Mouse (Mus musculus): ENCODE measurements around the gene Cabp2. TPM values are rescaled to one million over a fixed set of nuclear protein-coding genes. Genes with fewer than 3 reads are reported as not detected.

Gene Cabp2
- polyA plus RNA-seq (2012) = not detected in 2 replicates

GRCm38 (mm10) chr19:4081394-4081793 is at the start of gene Cabp2:
Cabp2 (plus strand) TSS chr19:4081578.

GRCm38 (mm10) chr19:4037788-4038232 is 43.6 kb upstream of the Cabp2 start, which contains the start of gene Gstp1:
Gstp1 (minus strand) TSS chr19:4037985.

GRCm38 (mm10) chr19:4045966-4046865 is 35.2 kb upstream of the Cabp2 start, which contains the start of gene Gstp2:
Gstp2 (minus strand) TSS chr19:4046023.

GRCm38 (mm10) chr19:4059069-4059740 is 22.2 kb upstream of the Cabp2 start, which contains the start of gene Gstp3:
Gstp3 (minus strand) TSS chr19:4059569.

GRCm38 (mm10) chr19:4096642-4097440 is 15.5 kb downstream of the Cabp2 start, which contains the start of gene Cdk2ap2:
Cdk2ap2 (plus strand) TSS chr19:4097182.

GRCm38 (mm10) chr19:4099837-4100717 is 18.7 kb downstream of the Cabp2 start, which contains the start of gene Pitpnm1:
Pitpnm1 (plus strand) TSS chr19:4099998.

GRCm38 (mm10) chr19:4125741-4126696 is 44.6 kb downstream of the Cabp2 start, which contains the start of gene Aip:
Aip (minus strand) TSS chr19:4125858.

Other genes with a start within 250 kb of the Cabp2 start
- 25.3 and 29.5 TPM in 2 replicates for gene Chka, start 229.8 kb upstream of the Cabp2 start, polyA plus RNA-seq (2012)
- gene Tcirg1, start 174.4 kb upstream of the Cabp2 start, polyA plus RNA-seq (2012) = 247 and 284 TPM in 2 replicates
- 133 and 144 TPM in 2 replicates for gene Ndufs8, start 168.8 kb upstream of the Cabp2 start, polyA plus RNA-seq (2012)
- 5.0 and 8.2 TPM in 2 replicates for gene Aldh3b1, start 151.8 kb upstream of the Cabp2 start, polyA plus RNA-seq (2012)
- 182 and 302 TPM in 2 replicates for gene Unc93b1, start 146.4 kb upstream of the Cabp2 start, polyA plus RNA-seq (2012)
- gene Aldh3b3, start 122.9 kb upstream of the Cabp2 start, polyA plus RNA-seq (2012) = 0.06 and 0.10 TPM in 2 replicates
- 0.24 TPM in 1 of 2 replicates, not detected in the other for gene Aldh3b2, start 109.2 kb upstream of the Cabp2 start, polyA plus RNA-seq (2012)
- 7.7 and 8.3 TPM in 2 replicates for gene Acy3, start 95.0 kb upstream of the Cabp2 start, polyA plus RNA-seq (2012)
- not detected in 2 replicates for gene Tbx10, start 88.8 kb upstream of the Cabp2 start, polyA plus RNA-seq (2012)
- 14.7 and 18.3 TPM in 2 replicates for gene Nudt8, start 81.0 kb upstream of the Cabp2 start, polyA plus RNA-seq (2012)
- 4.1 and 6.3 TPM in 2 replicates for gene Gm49405, start 81.0 kb upstream of the Cabp2 start, polyA plus RNA-seq (2012)
- gene Doc2g, start 78.3 kb upstream of the Cabp2 start, polyA plus RNA-seq (2012) = 10.4 and 16.4 TPM in 2 replicates
- gene Ndufv1, start 68.8 kb upstream of the Cabp2 start, polyA plus RNA-seq (2012) = 247 and 250 TPM in 2 replicates
- 122 and 136 TPM in 2 replicates for gene Gstp1, start 43.6 kb upstream of the Cabp2 start, polyA plus RNA-seq (2012)
- 1.7 TPM in 1 of 2 replicates, not detected in the other for gene Gstp2, start 35.6 kb upstream of the Cabp2 start, polyA plus RNA-seq (2012)
- gene Gstp3, start 22.0 kb upstream of the Cabp2 start, polyA plus RNA-seq (2012) = 0.79 and 1.2 TPM in 2 replicates
- 126 and 175 TPM in 2 replicates for gene Cdk2ap2, start 15.6 kb downstream of the Cabp2 start, polyA plus RNA-seq (2012)
- 67.2 and 92.9 TPM in 2 replicates for gene Pitpnm1, start 18.4 kb downstream of the Cabp2 start, polyA plus RNA-seq (2012)
- 114 and 132 TPM in 2 replicates for gene Aip, start 44.3 kb downstream of the Cabp2 start, polyA plus RNA-seq (2012)
- 0.03 TPM in 1 of 2 replicates, not detected in the other for gene Gpr152, start 58.2 kb downstream of the Cabp2 start, polyA plus RNA-seq (2012)
- 0.14 and 0.15 TPM in 2 replicates for gene Cabp4, start 62.5 kb downstream of the Cabp2 start, polyA plus RNA-seq (2012)
- gene Coro1b, start 67.0 kb downstream of the Cabp2 start, polyA plus RNA-seq (2012) = 166 and 202 TPM in 2 replicates
- gene Ptprcap, start 72.0 kb downstream of the Cabp2 start, polyA plus RNA-seq (2012) = 508 and 717 TPM in 2 replicates
- gene Rps6kb2, start 81.8 kb downstream of the Cabp2 start, polyA plus RNA-seq (2012) = 88.1 and 93.8 TPM in 2 replicates
- gene Carns1, start 93.9 kb downstream of the Cabp2 start, polyA plus RNA-seq (2012) = 5.7 and 6.3 TPM in 2 replicates
- gene Tbc1d10c, start 109.7 kb downstream of the Cabp2 start, polyA plus RNA-seq (2012) = 58.6 and 71.5 TPM in 2 replicates
- 614 and 638 TPM in 2 replicates for gene Ppp1ca, start 110.5 kb downstream of the Cabp2 start, polyA plus RNA-seq (2012)
- 27.8 and 31.6 TPM in 2 replicates for gene Rad9a, start 120.1 kb downstream of the Cabp2 start, polyA plus RNA-seq (2012)
- gene Clcf1, start 132.7 kb downstream of the Cabp2 start, polyA plus RNA-seq (2012) = 12.5 and 17.5 TPM in 2 replicates
- gene AC109138.7, start 132.8 kb downstream of the Cabp2 start, polyA plus RNA-seq (2012) = 33.8 and 36.5 TPM in 2 replicates
- 38.1 and 42.7 TPM in 2 replicates for gene Pold4, start 150.3 kb downstream of the Cabp2 start, polyA plus RNA-seq (2012)
- gene Ssh3, start 187.6 kb downstream of the Cabp2 start, polyA plus RNA-seq (2012) = 30.3 and 41.9 TPM in 2 replicates
- 10.8 and 11.6 TPM in 2 replicates for gene Ankrd13d, start 201.6 kb downstream of the Cabp2 start, polyA plus RNA-seq (2012)
- gene Grk2, start 224.6 kb downstream of the Cabp2 start, polyA plus RNA-seq (2012) = 941 and 1,009 TPM in 2 replicates